Mouse (Mus musculus): ENCODE data around the gene Plekhg4. TPM values are rescaled to one million over a fixed set of nuclear protein-coding genes. Genes with fewer than 3 reads are reported as not detected.

Gene Plekhg4
- polyA plus RNA-seq, 1 experiment from 2014 or later, result 1.1 TPM

- 83% methylated on average over 26 of the region's 26 CpGs for WGBS
- ATAC-seq (replicated peaks), result no peak
- Histone ChIP-seq H3K9ac (replicated peaks) (no peak overlapping the region), H3K4me2 (replicated peaks) (no peak overlapping the region), H3K4me1 (peaks cover 7% of the 10 kb centered on the region), H3K27me3 (no peaks in the 10 kb centered on the region), H3K36me3 (peaks cover 9% of the 10 kb centered on the region), H3K4me3 (no peak overlapping the region), H3K27ac (replicated peaks) (no peak overlapping the region), H3K9me3 (no peaks in the 10 kb centered on the region)
Observed at GRCm38 (mm10) chr8:105355179-105356024, 17.7 kb upstream of the Plekhg4 start.

DNA sequence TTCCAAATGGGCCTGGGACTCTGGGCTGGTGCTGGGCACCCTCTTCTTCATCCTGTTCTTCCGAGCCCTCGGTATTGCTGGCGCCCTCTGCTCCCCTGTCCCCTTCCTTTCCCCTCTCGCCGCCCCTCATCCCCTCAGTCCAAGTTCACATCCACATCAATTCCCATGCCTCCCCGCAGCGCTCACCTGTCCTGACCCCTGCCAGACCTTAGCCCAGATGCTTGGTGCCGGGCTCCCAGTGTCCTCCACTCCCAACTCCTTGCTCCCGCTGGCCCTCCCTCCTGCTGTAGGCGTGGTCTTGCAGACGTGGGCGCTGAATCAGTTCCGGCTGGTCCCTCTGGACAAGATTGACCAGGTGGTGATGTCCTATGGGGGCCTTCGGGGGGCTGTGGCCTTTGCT is 16.4 kb upstream of the Plekhg4 start:
- no peak for ATAC-seq (replicated peaks)
- 88% methylated on average over 14 of the region's 14 CpGs for WGBS
- Histone ChIP-seq H3K27ac (replicated peaks) (no peak overlapping the region), H3K9me3 (no peaks in the 10 kb centered on the region), H3K9ac (replicated peaks) (no peak overlapping the region), H3K4me2 (replicated peaks) (no peak overlapping the region), H3K27me3 (no peaks in the 10 kb centered on the region), H3K36me3 (peaks cover 9% of the 10 kb centered on the region), H3K4me3 (no peak overlapping the region), H3K4me1 (no peaks in the 10 kb centered on the region)

DNA sequence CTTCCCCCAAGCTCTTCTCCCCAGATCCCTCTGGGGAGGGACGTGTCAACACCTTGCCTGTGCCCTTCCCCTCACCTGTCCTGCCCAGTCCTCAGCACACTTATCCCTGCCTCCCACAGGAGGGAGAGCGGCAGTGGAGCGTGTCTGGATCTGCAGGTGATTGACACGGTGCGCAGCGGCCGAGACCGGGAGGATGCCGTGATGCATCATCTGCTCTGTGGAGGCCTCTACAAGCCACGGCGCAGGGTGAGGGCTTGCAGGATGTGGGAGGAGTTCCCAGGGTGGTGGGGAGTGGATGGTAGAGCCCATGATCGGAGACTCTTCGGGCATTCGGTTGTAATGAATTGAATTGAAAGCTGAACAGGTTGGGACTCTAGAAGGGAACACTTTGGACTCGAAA is 13.9 kb upstream of the Plekhg4 start:
- no peaks in the 10 kb centered on the region for H3K27me3 ChIP-seq
- peaks cover 9% of the 10 kb centered on the region for H3K36me3 ChIP-seq
- H3K9ac ChIP-seq (replicated peaks), result no peak overlapping the region

GRCm38 (mm10) chr8:105359646-105360045 is 13.4 kb upstream of the Plekhg4 start:
- no peak overlapping the region for H3K9ac ChIP-seq (replicated peaks)
- H3K9me3 ChIP-seq, result no peaks in the 10 kb centered on the region
- H3K4me1 ChIP-seq, result no peaks in the 10 kb centered on the region
- H3K27ac ChIP-seq (replicated peaks), result no peak overlapping the region
- H3K4me2 ChIP-seq (replicated peaks), result no peak overlapping the region
- no peak overlapping the region for H3K4me3 ChIP-seq
- 0 out of 2 replicates have a peak, but pooled peaks have one; percentile 56 for ATAC-seq (replicated peaks)
- peaks cover 9% of the 10 kb centered on the region for H3K36me3 ChIP-seq
- WGBS, result 56% methylated on average over 4 of the region's 4 CpGs
- no peaks in the 10 kb centered on the region for H3K27me3 ChIP-seq

More for the DNA sequence above, 13.9 kb upstream of the Plekhg4 start:
- Histone ChIP-seq H3K4me2 (replicated peaks) (no peak overlapping the region), H3K4me3 (no peak overlapping the region), H3K9me3 (no peaks in the 10 kb centered on the region), H3K27ac (replicated peaks) (no peak overlapping the region), H3K4me1 (no peaks in the 10 kb centered on the region)
- 77% methylated on average over 15 of the region's 15 CpGs for WGBS
- no peak for ATAC-seq (replicated peaks)

GRCm38 (mm10) chr8:105361751-105362702 is 11.0 kb upstream of the Plekhg4 start:
- no peak for ATAC-seq (replicated peaks)
- Histone ChIP-seq H3K27ac (replicated peaks) (no peak overlapping the region), H3K27me3 (no peaks in the 10 kb centered on the region), H3K9me3 (no peaks in the 10 kb centered on the region), H3K4me1 (no peaks in the 10 kb centered on the region), H3K4me2 (replicated peaks) (no peak overlapping the region), H3K36me3 (peaks cover 7% of the 10 kb centered on the region; the same call in 1 of the 2 replicates), H3K4me3 (no peak overlapping the region), H3K9ac (replicated peaks) (no peak overlapping the region)
- WGBS, result 78% methylated on average over 12 of the region's 12 CpGs

DNA sequence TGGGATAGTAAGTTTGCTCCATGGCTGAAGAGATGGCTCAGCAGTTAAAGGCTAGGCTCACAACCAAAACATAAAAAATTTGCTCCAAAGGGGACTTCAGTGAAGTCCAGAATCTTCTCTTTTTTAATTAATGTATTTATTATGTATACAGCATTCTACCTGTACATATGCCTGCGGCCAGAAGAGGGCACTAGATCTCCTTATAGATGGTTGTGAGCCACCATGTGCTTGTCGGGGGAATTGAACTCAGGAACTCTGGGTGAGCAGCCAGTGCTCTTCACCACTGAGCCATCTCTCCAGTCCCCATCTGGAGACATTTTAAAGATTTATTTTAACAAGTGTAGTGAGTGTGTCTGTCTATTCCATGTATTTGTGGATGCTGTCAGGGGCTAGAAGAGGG is 6.0 kb upstream of the Plekhg4 start:
- ATAC-seq (replicated peaks), result no peak
- Histone ChIP-seq H3K4me1 (no peaks in the 10 kb centered on the region), H3K27me3 (no peaks in the 10 kb centered on the region), H3K9me3 (no peaks in the 10 kb centered on the region), H3K9ac (replicated peaks) (no peak overlapping the region), H3K36me3 (peaks cover 15% of the 10 kb centered on the region), H3K27ac (replicated peaks) (no peak overlapping the region), H3K4me2 (replicated peaks) (no peak overlapping the region), H3K4me3 (no peak overlapping the region)
- 73% methylated on average over 2 of the region's 2 CpGs for WGBS

DNA sequence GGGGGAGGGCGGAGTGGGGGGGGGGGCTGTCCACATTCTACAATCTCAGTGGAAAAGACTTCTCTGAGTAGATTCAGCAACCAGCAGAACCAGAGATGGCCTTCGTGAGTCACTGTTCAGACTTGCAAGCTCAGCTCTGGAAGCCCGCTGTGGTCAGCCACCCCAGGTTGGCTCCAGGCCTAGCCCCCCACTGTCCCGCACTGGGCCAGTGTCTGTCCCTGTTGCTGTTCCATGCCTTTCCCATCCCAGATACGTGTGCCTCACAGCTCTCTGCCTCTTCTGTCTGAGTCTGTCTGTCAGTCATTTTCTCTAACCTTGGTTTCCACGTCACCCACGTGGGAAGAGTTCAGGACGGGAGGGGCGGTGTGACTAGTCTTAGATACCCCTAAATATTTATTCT is 601 bp upstream of the Plekhg4 start:
- Histone ChIP-seq H3K9me3 (peaks cover 2% of the 10 kb centered on the region; the same call in 1 of the 2 replicates), H3K27ac (replicated peaks) (no peak overlapping the region), H3K9ac (replicated peaks) (no peak overlapping the region), H3K4me3 (no peak overlapping the region), H3K4me2 (replicated peaks) (no peak overlapping the region), H3K27me3 (no peaks in the 10 kb centered on the region), H3K36me3 (peaks cover 5% of the 10 kb centered on the region), H3K4me1 (0 out of 2 replicates have a peak, but pooled peaks cover 3% of the 10 kb centered on the region)
- ATAC-seq (replicated peaks), result no peak
- 74% methylated on average over 9 of the region's 9 CpGs for WGBS

- 26% methylated on average over 33 of the region's 33 CpGs for WGBS
- Histone ChIP-seq H3K27ac (replicated peaks) (no peak overlapping the region), H3K9me3 (peaks cover 2% of the 10 kb centered on the region; the same call in 1 of the 2 replicates), H3K4me2 (replicated peaks) (peak overlapping the region; percentile 31; the same call in 1 of the 2 replicates), H3K4me1 (peaks cover 9% of the 10 kb centered on the region; the same call in 1 of the 2 replicates), H3K27me3 (no peaks in the 10 kb centered on the region), H3K36me3 (no peaks in the 10 kb centered on the region), H3K9ac (replicated peaks) (0 out of 2 replicates have a peak overlapping the region, but pooled peaks have one; percentile 8), H3K4me3 (peak overlapping the region; percentile 17)
- 0 out of 2 replicates have a peak, but pooled peaks have one; percentile 26 for ATAC-seq (replicated peaks)
Observed at GRCm38 (mm10) chr8:105374513-105374966, 1.5 kb downstream of the Plekhg4 start.

GRCm38 (mm10) chr8:105378673-105379072 is 5.6 kb downstream of the Plekhg4 start:
- H3K9me3 ChIP-seq, result peaks cover 2% of the 10 kb centered on the region; the same call in 1 of the 2 replicates
- H3K27ac ChIP-seq (replicated peaks), result no peak overlapping the region
- no peak overlapping the region for H3K4me2 ChIP-seq (replicated peaks)
- H3K9ac ChIP-seq (replicated peaks), result no peak overlapping the region
- 39% methylated on average over 19 of the region's 19 CpGs for WGBS
- H3K36me3 ChIP-seq, result no peaks in the 10 kb centered on the region
- ATAC-seq (replicated peaks), result peak; percentile 47; the same call in 1 of the 2 replicates
- H3K4me3 ChIP-seq, result no peak overlapping the region
- no peaks in the 10 kb centered on the region for H3K27me3 ChIP-seq
- peaks cover 9% of the 10 kb centered on the region; the same call in 1 of the 2 replicates for H3K4me1 ChIP-seq

- Histone ChIP-seq H3K4me2 (replicated peaks) (no peak overlapping the region), H3K9ac (replicated peaks) (no peak overlapping the region), H3K4me3 (no peak overlapping the region), H3K27me3 (no peaks in the 10 kb centered on the region), H3K4me1 (peaks cover 6% of the 10 kb centered on the region; the same call in 1 of the 2 replicates), H3K27ac (replicated peaks) (no peak overlapping the region), H3K36me3 (no peaks in the 10 kb centered on the region), H3K9me3 (no peaks in the 10 kb centered on the region)
- ATAC-seq (replicated peaks), result no peak
- 86% methylated on average over 12 of the region's 12 CpGs for whole genome bisulfite sequencing
Observed at GRCm38 (mm10) chr8:105380308-105380707, 7.2 kb downstream of the Plekhg4 start.

- Histone ChIP-seq H3K27me3 (no peaks in the 10 kb centered on the region), H3K4me1 (no peaks in the 10 kb centered on the region), H3K4me2 (replicated peaks) (no peak overlapping the region), H3K9ac (replicated peaks) (no peak overlapping the region), H3K27ac (replicated peaks) (no peak overlapping the region), H3K9me3 (no peaks in the 10 kb centered on the region), H3K36me3 (no peaks in the 10 kb centered on the region), H3K4me3 (no peak overlapping the region)
- 100% methylated on average over 2 of the region's 2 CpGs for WGBS
- no peak for ATAC-seq (replicated peaks)
Observed at GRCm38 (mm10) chr8:105384070-105384469, 11.0 kb downstream of the Plekhg4 start.
